Mouse (Mus musculus) neural tube, embryonic 11.5 days (tissue): Measurements from ENCODE around the gene Atp1a4. TPM values are rescaled to one million over a fixed set of nuclear protein-coding genes. Genes with fewer than 3 reads are reported as not detected.
A peak's percentile ranks its signal among the peaks of the same experiment; 100 is the strongest.

ENCODE experiments used
- ATAC-seq: fragments of 200-750 bp; cut with Nextera tagmentation; 2 replicates; pipeline ENCODE4 v1.8.0; 2017; ENCODE audit warnings: moderate number of reproducible peaks, mild to moderate bottlenecking, moderate TSS enrichment, moderate library complexity; ENCODE audit not compliant: insufficient read depth, low FRiP score, low TSS enrichment
- DNase-seq: peaks from one replicate; pipeline ENCODE4 v3.0.0-alpha.2; 2015; ENCODE audit warnings: low spot score
- H3K27ac ChIP-seq: fragments of 300-500 bp; sonication (generic); 2 replicates; pipeline ENCODE4 v1.5.1; 2014; ENCODE audit warnings: low read depth, mild to moderate bottlenecking, low read length
- H3K27me3 ChIP-seq: fragments of 300-500 bp; sonication (generic); 2 replicates; pipeline ENCODE4 v1.6.1; 2014; ENCODE audit warnings: mild to moderate bottlenecking, low read length, mixed read lengths; ENCODE audit not compliant: control insufficient read depth, insufficient read depth
- H3K36me3 ChIP-seq: fragments of 300-500 bp; sonication (generic); 2 replicates; pipeline ENCODE4 v1.6.1; 2014; ENCODE audit warnings: mild to moderate bottlenecking, low read length, moderate library complexity, mixed read lengths; ENCODE audit not compliant: control insufficient read depth, insufficient read depth
- H3K4me1 ChIP-seq: fragments of 300-500 bp; sonication (generic); 2 replicates; pipeline ENCODE4 v1.6.1; 2014; ENCODE audit warnings: low read length, mixed read lengths; ENCODE audit not compliant: control insufficient read depth, insufficient read depth
- H3K4me2 ChIP-seq: fragments of 300-500 bp; sonication (generic); 2 replicates; pipeline ENCODE4 v1.6.1; 2014; ENCODE audit warnings: low read depth, mild to moderate bottlenecking, moderate library complexity
- H3K4me3 ChIP-seq: fragments of 300-500 bp; sonication (generic); 2 replicates; pipeline ENCODE4 v1.5.1; 2014; ENCODE audit warnings: low read depth, low read length
- H3K9ac ChIP-seq: fragments of 300-500 bp; sonication (generic); 2 replicates; pipeline ENCODE4 v1.6.1; 2014; ENCODE audit warnings: mild to moderate bottlenecking, low read length
- H3K9me3 ChIP-seq: fragments of 300-500 bp; sonication (generic); 2 replicates; pipeline ENCODE4 v1.6.1; 2016; ENCODE audit warnings: low read length; ENCODE audit not compliant: control insufficient read depth
- WGBS: fragments of 180-500 bp; shearing (Covaris S2); extraction: QIAGEN DNeasy Blood & Tissue Kit; methylation state at CpG from one replicate; pipeline ENCODE4 v1.1.7; 2014; 5-methylcytosine and 5-hydroxymethylcytosine counted together
- polyA plus RNA-seq: library from polyadenylated mRNA; unstranded; fragments of >200 nt; fragmentation: Nextera tagmentation; extraction: Ambion mirVana; gene quantifications from 2 replicates; pipeline ENCODE4 v1.2.1, GENCODE M21; 2014

Atp1a4 gene
- polyA plus RNA-seq, 1 experiment from 2014 or later, result not detected

DNA sequence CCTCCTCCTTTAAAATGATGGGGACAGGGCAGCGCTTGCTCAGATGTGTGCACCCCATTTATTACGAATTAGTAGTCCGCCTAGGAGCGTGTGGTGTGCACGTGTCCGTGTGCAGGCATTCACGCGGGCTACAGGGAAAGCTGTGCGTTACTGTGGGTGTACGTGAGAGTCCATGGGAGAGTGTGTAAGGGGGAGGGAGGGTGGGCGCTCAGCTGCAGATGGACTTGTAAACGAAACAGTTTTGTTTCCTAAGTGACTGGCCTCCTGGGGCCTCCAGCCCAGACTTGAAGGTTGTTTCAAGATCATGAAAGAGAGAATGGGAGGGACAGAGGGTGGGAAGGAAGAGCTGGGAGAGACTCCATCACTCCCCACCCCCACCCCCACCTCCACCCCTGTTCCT, 43.0 kb upstream of the Atp1a4 start:
- DNase-seq, result no peak
- Histone ChIP-seq H3K4me3 (no peak overlapping the region), H3K9ac (no peak overlapping the region), H3K27ac (no peak overlapping the region), H3K36me3 (no peaks in the 10 kb centered on the region), H3K9me3 (no peaks in the 10 kb centered on the region), H3K4me1 (peaks cover 18% of the 10 kb centered on the region), H3K4me2 (no peak overlapping the region), H3K27me3 (no peaks in the 10 kb centered on the region)
- 23% methylated on average over 12 of the region's 12 CpGs for WGBS
- 0 out of 2 replicates have a peak, but pooled peaks have one; percentile 22 for ATAC-seq

- Histone ChIP-seq H3K4me3 (no peak overlapping the region), H3K4me2 (no peak overlapping the region), H3K36me3 (no peaks in the 10 kb centered on the region), H3K9ac (no peak overlapping the region), H3K27me3 (no peaks in the 10 kb centered on the region), H3K9me3 (no peaks in the 10 kb centered on the region), H3K4me1 (peaks cover 18% of the 10 kb centered on the region), H3K27ac (no peak overlapping the region)
- DNase-seq (no peak), ATAC-seq (no peak)
- WGBS, result 65% methylated on average over 5 of the region's 5 CpGs
Measured at GRCm38 (mm10) chr1:172300247-172300646, 42.0 kb upstream of the Atp1a4 start.

- H3K27ac ChIP-seq, result no peak overlapping the region
- H3K4me3 ChIP-seq, result no peak overlapping the region
- 62% methylated on average over 7 of the region's 7 CpGs for WGBS
- no peak overlapping the region for H3K4me2 ChIP-seq
- no peak for DNase-seq
- peaks cover 18% of the 10 kb centered on the region for H3K4me1 ChIP-seq
- no peaks in the 10 kb centered on the region for H3K9me3 ChIP-seq
- ATAC-seq, result no peak
- H3K36me3 ChIP-seq, result no peaks in the 10 kb centered on the region
- no peaks in the 10 kb centered on the region for H3K27me3 ChIP-seq
- no peak overlapping the region for H3K9ac ChIP-seq
Measured at GRCm38 (mm10) chr1:172299528-172299927, 41.3 kb upstream of the Atp1a4 start.

- H3K4me3 ChIP-seq, result 0 out of 2 replicates have a peak within 1 kb of the TSS, but pooled peaks have one; percentile 16
- H3K36me3 ChIP-seq, result no peaks in the 10 kb centered on the region
- ATAC-seq, result no peak
- no peak within 1 kb of the TSS for H3K9ac ChIP-seq
- peak; percentile 43 for DNase-seq
- H3K4me2 ChIP-seq, result peak within 1 kb of the TSS; percentile 14
- peaks cover 14% of the 10 kb centered on the region for H3K4me1 ChIP-seq
- peak within 1 kb of the TSS; percentile 30; the same call in 1 of the 2 replicates for H3K27ac ChIP-seq
- WGBS, result 15% methylated on average over 16 of the region's 16 CpGs
- H3K27me3 ChIP-seq, result no peaks in the 10 kb centered on the region
- H3K9me3 ChIP-seq, result no peaks in the 10 kb centered on the region
Measured at GRCm38 (mm10) chr1:172297611-172298537, 39.7 kb upstream of the Atp1a4 start, which contains the start of gene Atp1a2. Gene Atp1a2 (minus strand): TSS chr1:172298064.

DNA sequence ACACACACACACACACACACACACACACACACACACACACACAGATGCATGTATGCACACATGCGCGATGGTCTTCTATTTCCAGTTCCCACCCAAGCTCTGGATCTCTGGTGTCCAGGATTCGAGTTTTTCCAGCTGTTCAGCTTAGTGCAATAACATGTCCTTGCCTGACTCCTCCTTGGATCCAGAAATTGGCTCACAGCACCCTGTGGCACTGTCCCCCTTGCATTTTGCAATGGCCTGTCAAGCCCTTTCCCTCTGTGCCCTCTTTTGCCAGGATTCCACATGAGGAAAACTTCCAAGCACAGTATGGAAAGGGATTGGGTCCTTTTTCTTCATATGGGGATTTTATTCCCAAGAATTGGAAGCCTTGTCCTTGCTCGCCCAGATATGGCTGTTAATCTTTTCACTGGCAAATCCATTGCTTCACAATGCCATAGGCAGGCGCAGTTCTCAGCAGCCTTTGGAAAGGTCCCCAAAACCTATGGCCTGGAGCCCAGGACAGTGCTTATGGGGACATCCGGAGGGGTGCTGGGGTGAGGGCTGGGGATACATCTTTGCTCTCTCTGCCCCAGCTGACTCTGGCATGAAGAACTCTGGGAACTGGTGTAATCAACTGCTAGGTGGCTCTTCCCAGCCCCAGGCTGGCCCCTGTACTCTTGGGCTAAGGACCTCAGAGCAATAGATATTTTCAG, 38.7 kb upstream of the Atp1a4 start:
- 82% methylated on average over 6 of the region's 6 CpGs for WGBS
- H3K4me2 ChIP-seq, result peak overlapping the region; percentile 14
- H3K4me3 ChIP-seq, result no peak overlapping the region
- H3K27me3 ChIP-seq, result no peaks in the 10 kb centered on the region
- H3K9ac ChIP-seq, result no peak overlapping the region
- no peak for ATAC-seq
- DNase-seq, result no peak
- H3K4me1 ChIP-seq, result peaks cover 6% of the 10 kb centered on the region
- no peaks in the 10 kb centered on the region for H3K36me3 ChIP-seq
- H3K9me3 ChIP-seq, result no peaks in the 10 kb centered on the region
- 0 out of 2 replicates have a peak overlapping the region, but pooled peaks have one; percentile 30 for H3K27ac ChIP-seq

DNA sequence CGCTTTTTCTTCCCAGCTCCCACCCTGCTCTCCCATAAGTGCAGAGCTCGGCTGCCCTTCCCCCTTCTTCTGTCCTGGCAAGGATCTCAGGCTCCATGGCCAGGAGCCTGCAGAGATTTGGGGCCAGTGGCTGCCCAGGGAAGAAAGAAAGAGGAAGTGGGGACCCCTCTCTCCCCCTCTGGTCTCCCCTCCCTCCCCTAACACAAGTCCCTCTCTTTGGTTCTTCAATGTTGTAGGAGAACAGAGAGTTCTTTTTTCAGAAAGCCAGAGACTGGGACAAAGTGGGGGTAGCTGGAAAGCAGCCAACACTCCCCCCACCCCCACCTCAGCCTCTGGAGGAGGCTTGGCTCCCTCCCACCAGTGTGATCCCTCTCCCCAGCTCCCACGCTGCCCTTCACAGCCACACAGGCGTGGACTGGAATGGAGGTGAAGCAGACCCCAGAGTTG, 37.6 kb upstream of the Atp1a4 start:
- Histone ChIP-seq H3K27ac (no peak overlapping the region), H3K4me3 (no peak overlapping the region), H3K4me1 (peaks cover 3% of the 10 kb centered on the region), H3K9ac (no peak overlapping the region), H3K9me3 (no peaks in the 10 kb centered on the region), H3K36me3 (no peaks in the 10 kb centered on the region), H3K4me2 (no peak overlapping the region), H3K27me3 (no peaks in the 10 kb centered on the region)
- DNase-seq (no peak), ATAC-seq (no peak)
- WGBS, result 68% methylated on average over 4 of the region's 4 CpGs

GRCm38 (mm10) chr1:172293449-172293848, 35.2 kb upstream of the Atp1a4 start:
- H3K4me1 ChIP-seq, result peaks cover 3% of the 10 kb centered on the region
- no peak for DNase-seq
- 88% methylated on average over 11 of the region's 11 CpGs for WGBS

DNA sequence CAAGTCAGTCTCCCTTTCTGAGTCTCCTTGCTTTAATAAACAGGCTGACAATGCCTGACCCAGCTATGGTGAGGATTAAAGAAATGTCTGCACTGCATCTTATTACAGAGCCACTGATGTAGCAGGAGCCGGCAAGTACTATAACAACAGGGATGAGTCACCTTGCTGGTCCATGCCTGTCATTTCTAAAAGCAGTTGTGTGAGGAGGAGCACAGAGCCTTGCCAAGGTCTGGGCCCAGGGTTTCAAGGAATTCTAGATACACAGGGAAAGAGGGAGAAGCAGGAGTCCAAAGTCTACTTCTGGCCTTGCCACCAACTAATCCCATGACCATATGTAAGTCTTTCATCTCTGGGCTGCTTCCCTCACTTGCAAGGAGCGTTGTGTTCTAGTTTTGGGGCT, 34.7 kb upstream of the Atp1a4 start:
- DNase-seq (no peak), ATAC-seq (no peak)
- H3K9ac ChIP-seq, result no peak overlapping the region
- no peaks in the 10 kb centered on the region for H3K27me3 ChIP-seq
- H3K4me3 ChIP-seq, result no peak overlapping the region
- H3K9me3 ChIP-seq, result no peaks in the 10 kb centered on the region
- H3K4me1 ChIP-seq, result peaks cover 2% of the 10 kb centered on the region
- 84% methylated on average over 2 of the region's 2 CpGs for WGBS
- H3K36me3 ChIP-seq, result no peaks in the 10 kb centered on the region
- H3K27ac ChIP-seq, result no peak overlapping the region
- no peak overlapping the region for H3K4me2 ChIP-seq

More at GRCm38 (mm10) chr1:172293449-172293848, 35.2 kb upstream of the Atp1a4 start:
- no peak for ATAC-seq
- no peaks in the 10 kb centered on the region for H3K9me3 ChIP-seq
- H3K4me2 ChIP-seq, result no peak overlapping the region
- H3K27me3 ChIP-seq, result no peaks in the 10 kb centered on the region
- no peaks in the 10 kb centered on the region for H3K36me3 ChIP-seq
- no peak overlapping the region for H3K27ac ChIP-seq
- no peak overlapping the region for H3K9ac ChIP-seq
- no peak overlapping the region for H3K4me3 ChIP-seq
